Mouse (Mus musculus) brain, adult 2 months (tissue): ENCODE measurements around the gene Pglyrp2.

Source experiments
- DNase-seq: peaks from one replicate; pipeline ENCODE4 v3.0.0; 2011; ENCODE audit warnings: low read depth, low spot score

Pglyrp2 gene

DNA sequence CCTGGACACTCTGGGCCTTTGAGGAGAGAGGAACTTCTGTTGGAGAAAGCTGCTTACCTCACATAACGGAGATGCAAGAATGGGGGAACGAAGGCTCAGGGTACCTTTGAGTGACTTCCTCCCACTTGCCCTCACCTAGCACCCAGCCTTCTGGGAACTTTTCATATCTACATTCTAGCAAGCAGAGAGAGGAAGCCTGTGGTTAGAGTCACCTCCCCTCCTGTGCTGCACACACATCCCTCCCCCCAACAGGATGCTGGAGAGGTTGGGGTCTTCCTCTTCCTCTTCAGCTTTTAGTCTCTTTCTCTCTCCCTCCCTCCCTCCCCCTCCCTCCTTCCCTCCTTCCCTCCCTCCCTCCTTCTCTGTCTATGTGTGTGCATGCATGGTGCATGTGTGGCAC lies at the start of gene Pglyrp2:
Pglyrp2 (minus strand) TSS at position 134 of the 400 bp plus-strand sequence.
- DNase-seq = no peak

DNA sequence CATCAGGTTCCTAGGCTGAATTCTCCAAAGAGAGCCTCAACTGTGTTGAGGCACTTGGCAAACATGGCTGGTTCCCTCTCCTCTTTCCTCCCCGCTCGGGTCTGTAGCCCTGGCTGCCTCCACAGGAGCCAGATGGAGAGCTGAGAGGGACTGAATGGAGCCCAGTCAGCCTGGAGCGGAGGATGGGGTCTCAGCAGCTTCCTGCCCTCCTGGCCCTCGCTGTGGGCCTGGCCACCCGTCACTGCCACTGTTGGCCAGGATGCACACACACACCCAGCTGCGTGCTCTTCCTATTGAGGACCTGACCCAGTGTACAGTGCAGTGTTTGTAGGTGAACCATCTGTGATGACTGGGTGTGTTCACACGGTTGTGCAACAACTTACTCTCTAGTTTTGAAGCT lies 48.2 kb upstream of the Pglyrp2 start:
- DNase-seq = peak; percentile 16

DNA sequence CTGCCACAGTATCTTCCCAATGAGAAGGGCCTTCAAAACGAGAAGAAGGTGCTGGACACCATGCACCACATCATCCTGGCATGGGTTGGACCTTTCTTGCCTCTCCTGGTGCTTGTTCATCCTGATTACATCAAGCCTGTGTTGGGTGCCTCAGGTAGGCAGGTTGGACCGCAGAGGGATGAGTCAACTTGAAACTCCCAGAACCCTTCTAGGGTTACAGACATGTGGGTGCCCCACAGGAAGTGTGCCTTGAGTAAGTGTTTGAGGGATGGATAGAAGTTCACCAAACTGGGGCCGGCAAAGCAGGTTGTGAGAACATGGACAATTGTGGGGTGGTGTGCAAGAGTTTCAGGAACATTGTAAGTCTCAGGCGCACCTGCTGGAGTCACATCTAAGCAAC lies 46.8 kb upstream of the Pglyrp2 start:
- no peak for DNase-seq

DNA sequence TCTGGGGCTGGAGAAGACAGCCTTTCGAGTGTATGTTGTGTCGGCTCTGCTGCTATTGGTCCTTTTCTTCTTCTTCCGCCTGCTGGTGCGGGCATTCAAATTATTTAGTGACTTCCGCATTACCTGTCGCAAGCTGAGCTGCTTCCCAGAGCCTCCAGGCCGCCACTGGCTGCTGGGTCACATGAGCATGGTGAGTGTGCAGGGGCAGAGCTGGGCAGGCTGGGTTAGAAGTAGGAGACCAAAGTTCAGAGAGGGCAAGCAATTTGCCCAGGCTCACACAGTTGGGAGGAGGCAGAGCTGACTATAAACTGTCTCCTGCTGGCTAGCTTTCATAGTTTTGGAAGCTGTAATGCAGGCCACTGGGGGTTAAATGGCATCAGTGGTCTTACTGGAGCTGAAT lies 44.5 kb upstream of the Pglyrp2 start:
- no peak for DNase-seq

DNA sequence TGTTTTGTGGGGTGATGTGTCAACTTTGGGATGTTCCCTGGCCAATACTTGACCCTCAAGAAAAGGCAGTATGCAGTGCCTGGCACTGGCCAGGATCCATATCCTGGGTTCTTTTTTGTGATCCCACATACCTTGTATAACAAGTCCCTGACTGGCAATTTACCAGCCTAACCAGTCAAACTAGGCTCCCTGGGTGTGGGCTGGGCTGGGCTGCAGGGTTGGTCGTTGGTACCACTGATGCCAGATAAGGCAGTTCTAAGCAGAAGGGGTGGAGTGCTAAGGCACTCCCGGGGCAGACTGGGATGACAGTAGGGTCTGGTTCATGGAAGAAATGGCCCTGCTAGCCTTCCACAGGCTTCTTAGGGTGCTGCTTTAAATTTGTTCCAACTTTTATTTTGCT lies 31.0 kb upstream of the Pglyrp2 start:
- DNase-seq = no peak

DNA sequence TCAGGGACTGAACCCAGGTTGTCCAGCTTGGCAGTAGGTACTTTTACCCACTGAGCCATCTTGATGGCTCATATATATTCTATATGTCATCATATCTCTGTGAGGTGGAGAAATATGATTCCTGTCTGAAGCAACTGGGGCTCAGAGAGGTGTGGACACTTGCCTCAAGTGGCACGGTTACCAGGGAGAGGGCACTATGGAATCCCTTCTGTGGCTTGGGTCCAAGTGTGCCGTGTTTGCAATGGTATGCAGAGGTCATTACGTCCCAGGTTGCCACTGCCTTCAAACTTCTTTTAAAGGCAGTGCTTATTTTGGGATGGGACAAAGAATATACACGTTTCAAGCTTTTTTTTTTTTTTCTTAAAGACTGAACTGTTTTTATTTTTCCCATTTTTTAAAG lies 30.2 kb upstream of the Pglyrp2 start:
- DNase-seq = no peak

DNA sequence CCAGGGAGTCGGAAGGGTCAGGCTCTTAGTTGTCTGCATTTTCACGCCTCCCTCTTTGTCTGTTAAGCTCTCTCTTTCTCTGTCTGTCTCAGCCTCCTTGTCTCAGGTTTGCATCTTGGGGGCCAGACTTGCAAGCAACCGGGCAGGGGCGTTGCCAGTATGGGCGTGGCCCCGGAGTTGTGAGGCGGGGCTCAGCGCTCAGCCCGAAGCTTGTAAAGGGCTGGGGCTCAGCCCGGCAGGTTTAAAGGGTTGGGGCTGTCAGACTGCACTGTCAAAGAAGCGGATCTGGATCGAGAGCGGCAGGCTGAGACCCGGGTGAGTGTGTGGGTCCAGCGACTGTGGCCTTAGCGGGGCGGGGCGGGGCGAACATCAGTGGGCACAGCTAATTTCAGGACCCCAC lies 28.5 kb upstream of the Pglyrp2 start, which contains the start of gene Cyp4f39:
Cyp4f39 (plus strand) TSS at position 242 of the 400 bp plus-strand sequence.
- no peak for DNase-seq

DNA sequence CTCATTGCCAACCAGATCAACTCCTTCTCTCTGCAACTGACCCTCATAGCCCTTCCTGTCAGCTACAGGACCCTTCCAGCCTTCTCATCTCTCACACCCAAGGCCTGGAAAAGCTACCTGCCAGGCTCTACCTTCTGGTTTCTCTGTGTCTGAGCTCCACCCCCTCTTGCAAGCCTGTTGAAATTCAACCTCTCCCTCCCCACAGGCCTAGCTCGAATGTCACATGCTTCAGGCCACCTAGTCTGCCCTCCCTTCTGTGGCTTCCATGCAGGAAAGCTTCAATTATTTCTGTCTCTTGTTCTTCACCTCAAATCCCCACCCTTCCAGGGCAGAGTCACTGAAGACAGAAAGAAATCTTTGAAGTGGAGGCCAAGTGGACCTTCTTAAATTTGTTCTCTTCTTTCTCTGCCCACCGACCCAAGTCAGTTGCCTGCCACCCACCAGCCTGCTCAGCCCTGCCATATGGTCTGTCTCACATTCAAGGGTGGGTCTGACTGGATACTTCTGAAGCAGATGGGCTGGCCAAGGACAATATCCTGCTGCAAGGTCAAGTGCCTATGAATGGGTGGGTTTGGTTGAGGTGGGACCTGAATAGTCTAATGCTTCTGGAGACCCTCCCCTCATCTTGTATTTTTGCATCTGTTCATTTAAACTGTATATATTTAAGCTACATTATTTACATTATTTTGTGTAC lies 27.0 kb upstream of the Pglyrp2 start:
- DNase-seq = no peak

DNA sequence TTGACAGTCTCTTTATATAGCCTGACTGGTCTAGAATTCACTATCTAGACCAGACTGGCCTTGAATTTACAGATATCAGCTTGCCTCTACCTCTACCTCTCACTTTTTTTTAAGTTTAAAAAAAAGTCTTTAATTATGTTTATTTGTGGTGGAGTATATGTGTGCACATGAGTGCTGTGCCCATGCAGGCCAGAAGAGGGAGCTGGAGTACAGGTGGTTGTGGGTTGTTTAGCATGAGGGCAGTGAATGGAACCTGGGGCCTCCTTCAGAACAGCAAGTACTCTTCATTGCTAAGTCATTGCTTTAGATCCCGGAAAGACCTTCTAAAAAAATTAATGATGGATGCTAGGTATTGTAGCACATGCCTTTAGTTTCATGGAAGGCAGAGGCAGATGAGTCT lies 25.1 kb upstream of the Pglyrp2 start:
- DNase-seq = no peak

DNA sequence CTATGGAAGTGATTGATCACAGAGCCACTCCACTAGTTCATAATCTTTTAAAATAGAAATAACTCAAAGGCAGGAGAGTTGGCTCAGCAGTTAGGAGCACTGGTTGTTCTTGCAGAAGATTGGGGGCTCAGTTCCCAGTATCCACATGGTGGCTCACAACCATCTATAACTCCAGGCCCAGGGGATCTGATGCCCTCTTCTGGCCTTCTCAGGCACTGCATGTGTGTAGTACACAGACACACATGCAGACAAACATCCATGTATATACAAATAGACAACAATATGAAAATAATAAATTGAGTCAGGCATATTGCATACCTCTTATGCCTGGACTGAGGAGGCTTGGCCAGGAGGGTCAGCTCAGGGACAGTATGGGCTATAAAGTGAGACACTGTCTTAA lies 23.2 kb upstream of the Pglyrp2 start:
- DNase-seq = no peak

DNA sequence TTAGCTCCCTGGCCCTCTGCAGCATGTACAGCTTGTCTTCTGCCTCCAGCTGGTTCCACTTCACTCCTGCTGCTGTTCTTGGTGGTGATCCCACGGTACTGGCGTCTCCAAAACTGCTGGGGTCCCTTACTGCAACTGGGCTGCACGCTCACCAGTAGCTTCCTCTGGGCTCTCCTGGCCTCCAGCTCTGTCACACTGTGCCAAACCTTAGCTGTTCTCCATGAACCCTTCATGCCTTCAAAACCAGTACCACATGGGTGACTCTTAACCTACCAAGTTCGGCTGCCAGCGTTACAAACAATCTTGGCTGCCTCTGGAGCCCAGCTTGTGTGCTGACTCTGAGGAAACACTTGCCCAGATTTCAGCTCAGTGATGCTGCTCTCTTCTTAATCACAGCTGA lies 21.0 kb upstream of the Pglyrp2 start:
- DNase-seq = no peak

DNA sequence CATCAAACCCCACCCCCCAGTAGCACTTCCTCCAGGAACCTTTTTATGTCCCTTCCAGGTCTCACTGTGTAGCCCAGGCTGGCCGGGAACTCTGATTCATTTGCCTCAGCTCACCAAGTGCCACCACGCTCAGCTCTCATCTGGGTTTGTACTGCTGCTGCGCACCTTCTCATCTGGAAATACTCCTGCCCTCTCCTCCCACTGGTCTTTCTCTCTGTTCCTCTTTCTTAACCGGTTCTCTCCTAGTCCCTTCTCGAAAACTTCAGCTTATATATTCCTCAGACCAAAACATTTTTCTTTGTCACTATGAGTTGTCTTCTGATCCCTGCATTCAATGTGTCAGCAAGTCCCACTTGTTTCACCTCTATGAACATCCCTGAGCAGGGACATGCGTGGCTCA lies 19.3 kb upstream of the Pglyrp2 start:
- no peak for DNase-seq

DNA sequence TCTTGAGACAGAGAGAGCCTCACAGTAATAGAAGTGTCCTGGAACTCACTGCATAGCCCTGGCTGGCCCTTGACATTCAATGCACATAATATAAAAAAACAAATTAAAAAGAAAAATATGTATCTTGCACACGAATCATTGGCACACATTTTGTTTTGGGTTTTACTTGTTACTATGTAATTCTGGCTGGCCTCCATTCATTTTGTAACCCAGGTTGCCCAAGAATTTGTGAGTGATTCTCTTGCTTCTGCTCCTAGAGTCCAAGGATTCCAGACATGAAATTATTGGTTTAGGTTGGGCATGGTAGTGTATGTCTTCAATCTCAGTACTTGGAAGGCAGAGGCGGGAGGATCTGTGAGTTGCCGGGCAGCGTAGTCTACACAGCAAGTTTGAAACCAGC lies 13.1 kb upstream of the Pglyrp2 start:
- no peak for DNase-seq

DNA sequence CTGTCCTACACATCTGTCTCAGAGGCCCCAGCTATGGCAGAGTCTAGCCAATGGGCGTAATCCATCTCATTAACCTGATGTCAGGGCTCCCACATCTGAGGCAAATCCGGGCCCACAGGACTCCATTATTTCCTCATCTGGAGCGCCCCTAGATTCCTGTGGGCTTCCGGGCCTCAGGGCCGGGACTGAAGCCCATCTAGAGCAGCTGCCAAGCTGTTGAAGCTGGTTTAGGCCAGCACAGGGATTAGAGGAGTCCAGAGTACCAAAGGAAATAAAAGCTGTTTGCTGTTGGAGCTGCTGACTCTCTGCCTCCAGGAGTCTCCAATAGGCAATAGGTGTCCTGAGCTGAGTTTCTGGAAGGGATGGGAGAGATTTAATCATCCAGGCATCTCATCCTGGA lies 11.2 kb upstream of the Pglyrp2 start:
- DNase-seq = no peak

DNA sequence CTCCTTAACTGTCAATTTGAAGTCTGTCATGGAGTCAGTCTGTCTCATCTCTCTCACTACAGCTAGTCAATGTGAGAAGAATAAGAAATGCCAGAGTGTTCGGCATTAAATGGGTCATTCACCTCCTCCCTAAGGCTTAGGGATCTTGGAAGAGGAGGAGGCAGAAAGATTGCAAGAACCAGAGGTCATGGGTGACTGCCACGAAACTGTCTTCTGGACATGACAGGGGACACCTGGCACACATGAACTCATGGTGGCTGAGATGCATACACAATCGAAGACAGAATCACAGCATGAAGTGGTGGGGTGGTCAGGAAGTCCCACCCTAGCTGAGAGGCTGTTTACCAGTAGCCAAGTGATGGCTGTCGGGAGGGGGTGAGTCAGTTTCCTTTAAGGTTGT lies 10.4 kb upstream of the Pglyrp2 start:
- DNase-seq = no peak

DNA sequence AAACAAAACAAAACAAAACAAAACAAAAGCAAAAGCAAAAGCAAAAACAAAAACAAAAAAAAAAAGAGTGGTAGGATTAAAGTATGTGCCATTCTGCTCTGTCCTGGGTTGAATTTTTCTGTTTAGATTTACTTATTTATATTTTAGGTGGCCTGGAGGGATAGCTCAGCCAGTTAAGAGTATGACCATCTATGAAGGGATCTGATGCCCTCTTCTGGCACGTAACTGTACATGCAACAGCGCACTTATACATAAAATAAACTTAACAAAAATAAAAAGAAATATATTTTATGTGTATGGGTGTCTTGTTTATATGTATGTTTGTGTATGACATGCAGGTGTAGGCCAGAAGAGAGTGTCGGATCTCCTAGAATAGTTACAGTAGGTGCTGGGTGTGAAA lies 8.0 kb upstream of the Pglyrp2 start:
- DNase-seq = peak; percentile 61

DNA sequence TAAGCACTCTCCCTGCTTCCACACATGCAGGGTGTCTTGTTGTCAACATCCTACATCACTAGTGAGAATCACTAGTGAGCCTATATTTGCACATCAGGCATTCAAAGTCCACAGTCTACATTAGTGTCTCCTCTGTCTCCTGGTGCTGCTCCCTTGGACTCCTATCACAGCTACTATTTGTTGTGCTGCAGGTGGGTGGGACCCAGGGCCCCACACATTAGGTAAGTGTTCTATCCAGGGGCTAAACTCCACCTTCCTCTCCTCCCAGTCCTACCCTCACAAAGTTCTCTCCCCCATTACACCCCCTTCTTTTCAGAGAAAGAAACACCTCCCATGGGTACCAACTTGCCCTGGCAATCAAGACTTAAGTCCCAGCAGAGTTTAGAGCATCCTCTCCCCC lies 2.6 kb upstream of the Pglyrp2 start:
- no peak for DNase-seq

DNA sequence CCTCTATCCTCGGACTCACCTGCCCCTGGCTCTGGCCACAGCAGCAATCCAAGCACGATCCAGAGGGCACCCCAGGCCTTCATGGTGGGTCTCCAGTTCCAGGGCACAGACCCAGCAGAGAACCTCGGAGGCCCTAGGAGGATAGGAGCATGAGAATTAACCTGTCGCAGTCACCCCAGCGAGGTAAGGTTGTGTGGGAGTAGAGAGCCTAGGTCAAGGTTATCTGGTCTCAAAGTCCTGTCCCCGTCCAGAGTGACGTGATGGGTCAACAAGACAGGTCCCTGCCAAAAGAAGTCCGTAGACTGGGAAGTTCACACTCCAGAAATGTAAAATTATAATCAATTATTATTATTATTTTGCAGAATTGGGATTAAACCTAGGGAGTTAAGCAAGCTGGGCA lies 3.2 kb downstream of the Pglyrp2 start:
- DNase-seq = no peak

DNA sequence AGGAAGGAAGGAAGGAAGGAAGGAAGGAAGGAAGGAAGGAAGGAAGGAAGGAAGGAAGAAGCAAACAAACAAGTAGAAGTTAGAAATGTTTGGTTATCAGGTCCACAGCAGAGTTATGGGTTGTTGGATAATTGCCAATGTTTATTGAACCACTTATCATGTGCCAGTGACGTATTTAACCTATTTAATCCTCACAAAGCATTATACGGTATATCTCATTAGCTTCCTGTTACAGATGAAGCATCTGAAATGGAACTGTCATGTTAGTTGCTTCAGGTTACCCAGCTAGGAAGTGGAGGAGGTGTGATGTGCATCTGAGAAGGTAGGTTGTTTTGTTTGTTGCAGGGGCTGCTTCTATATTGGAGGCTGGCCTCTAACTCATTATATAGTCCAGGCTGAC lies 4.0 kb downstream of the Pglyrp2 start:
- no peak for DNase-seq

DNA sequence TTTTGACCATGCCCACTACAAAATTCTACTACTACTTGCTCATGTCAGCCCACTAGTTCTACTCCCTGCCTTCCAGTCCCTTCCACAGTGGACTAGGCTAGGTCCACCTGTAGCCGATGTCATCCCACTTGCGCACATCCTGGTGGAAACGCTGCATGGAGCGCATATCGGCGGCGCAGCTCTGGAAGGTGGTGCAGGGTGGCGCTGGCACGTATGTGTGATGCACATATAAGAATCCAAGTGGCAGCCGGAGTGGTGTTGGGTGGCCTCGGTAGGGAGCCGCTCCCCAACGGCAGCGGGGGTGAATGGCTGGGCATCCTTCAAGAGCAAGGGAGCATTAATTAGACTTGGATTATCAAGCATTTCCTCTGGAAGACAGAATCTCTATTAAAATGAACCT lies 7.2 kb downstream of the Pglyrp2 start:
- no peak for DNase-seq

DNA sequence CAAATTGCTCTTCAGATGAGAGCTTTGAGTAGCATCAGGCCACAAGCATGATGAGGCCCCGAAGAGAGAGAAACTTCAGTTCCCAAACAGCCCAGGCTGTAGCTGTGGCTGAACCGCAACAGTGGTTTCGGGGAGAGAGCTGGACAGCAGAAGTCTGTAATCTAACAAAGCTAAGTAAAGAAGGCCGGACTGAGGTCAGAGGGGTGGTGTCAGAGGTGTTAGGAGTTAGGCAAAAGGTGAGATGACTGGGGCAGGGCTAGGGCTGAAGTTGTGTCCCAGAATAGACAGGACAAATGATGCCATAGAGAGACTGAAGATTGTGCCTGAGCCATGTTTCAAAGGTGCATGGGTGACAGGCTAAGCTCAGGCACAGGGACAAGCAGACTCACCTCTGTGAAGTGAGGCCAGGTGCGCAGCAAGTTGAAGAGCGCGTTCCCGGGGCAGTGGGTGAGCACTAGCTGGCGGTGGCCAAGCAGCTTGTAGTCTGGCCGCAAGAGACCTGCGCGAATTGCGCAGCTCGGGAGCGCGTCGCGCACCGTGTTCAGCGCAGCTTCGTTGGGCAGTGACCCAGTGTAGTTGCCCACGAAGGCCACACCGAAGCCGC lies 8.4 kb downstream of the Pglyrp2 start:
- no peak for DNase-seq

DNA sequence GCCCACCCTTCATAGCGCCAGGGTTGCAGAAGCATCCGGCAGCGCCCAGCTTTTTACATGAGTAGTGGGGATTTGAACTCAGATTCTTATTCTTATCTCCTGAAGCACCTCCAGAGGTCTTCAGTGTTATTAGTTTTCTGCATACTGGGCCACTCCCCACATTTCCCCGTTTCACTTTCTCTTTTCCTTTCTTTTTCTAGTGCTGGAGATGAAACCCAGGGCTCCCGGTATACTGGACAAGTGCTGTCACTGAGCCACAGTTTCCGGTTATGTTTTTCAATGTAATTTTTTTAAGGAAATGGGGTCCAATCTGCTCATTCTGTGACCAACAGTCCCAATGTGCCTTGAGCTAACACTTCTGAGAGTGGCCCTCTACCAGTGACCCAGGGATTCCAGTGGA lies 12.1 kb downstream of the Pglyrp2 start:
- no peak for DNase-seq

DNA sequence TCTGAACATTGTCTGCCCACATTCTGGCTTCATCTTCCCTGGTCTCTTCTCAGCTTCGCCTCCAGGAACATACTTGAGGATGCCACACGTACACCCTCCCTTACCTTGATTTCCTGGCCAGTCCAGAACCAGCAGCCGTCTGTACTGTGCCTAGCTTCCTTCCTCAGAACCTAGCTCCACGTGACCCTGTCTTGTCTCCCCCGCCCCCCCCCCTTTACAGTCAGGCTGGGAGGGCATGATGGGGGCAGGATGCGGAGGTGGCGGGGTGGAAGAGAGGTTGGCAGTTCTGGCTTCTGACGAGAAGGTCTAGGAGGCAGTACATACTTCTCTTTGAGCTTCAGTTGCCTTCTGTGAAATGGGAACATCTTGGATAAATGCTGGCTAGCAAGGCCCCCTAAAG lies 20.6 kb downstream of the Pglyrp2 start, which contains the start of gene Rasal3:
Rasal3 (minus strand) TSS at position 167 of the 400 bp plus-strand sequence.
- DNase-seq = peak; percentile 10

DNA sequence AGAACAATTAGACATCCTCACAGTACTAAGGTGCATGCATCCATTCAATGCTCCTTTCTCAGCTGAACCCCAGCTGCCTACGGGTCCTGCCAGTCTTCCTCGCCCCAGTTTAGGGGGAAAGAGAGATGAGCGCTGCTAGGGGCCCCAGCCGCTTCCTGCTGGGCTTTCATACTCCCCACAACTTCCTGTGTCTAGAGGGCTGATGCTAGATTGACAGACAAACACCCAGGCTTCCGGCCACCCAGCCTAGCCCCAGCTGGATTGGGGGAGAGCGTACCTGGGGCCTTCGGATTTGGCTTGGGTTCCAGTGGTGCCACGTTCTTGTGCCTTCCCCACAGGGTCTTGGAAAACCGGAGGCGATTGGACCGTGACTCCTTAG lies 21.2 kb downstream of the Pglyrp2 start:
- no peak for DNase-seq
